Mouse (Mus musculus) CH12.LX (cell line): ENCODE results near the gene Maf.

Experiments
- CTCF ChIP-seq, 2 experiments: IDR thresholded peaks in 1 of 2; conservative IDR thresholded peaks in 1 of 2; 2 replicates each; pipeline ENCODE4 v1.5.1; 2011 to 2012; ENCODE audit warnings: low read depth in 2 of 2, low read length in 2 of 2, improper control_type of control experiment in 1 of 2, inconsistent platforms in 1 of 2, mild to moderate bottlenecking in 1 of 2, moderate library complexity in 1 of 2
- POLR2AphosphoS2 ChIP-seq: IDR thresholded peaks from 2 replicates; pipeline ENCODE4 v1.6.1; 2011; ENCODE audit warnings: low read depth, low read length, improper control_type of control experiment

DNA sequence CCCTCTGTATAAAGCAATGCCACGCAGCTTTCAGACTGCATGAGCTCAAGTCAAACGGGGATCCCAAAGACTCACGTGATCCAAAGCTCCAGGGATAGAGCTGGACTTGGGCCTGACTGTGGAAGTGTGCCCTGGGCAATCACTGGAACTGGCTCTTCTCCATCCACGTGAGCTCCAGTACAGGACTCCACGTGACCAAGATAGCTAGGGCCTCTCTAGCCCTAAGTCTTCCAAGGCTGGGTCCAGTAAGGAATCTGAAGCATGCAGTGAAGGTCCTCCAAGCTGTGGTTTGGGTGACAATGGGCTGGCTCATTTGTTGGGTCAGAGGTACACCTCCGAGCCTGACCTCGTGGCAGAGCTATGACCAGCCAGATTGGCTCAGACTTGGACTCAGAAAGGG lies 11.5 kb upstream of the Maf start:
- TF ChIP-seq CTCF (conservative IDR thresholded peaks at IDR 0.05 in 1 of 2, IDR thresholded peaks at IDR 0.05 in 1 of 2; ENCODE audit: low read depth in 2 of 2, low read length in 2 of 2): no peak
- TF ChIP-seq POLR2AphosphoS2: no peak
